Mouse (Mus musculus) neural tube, embryonic 15.5 days (tissue): ENCODE measurements around the gene Nup107. TPM values are rescaled to one million over a fixed set of nuclear protein-coding genes. Genes with fewer than 3 reads are reported as not detected.

Source experiments
- ATAC-seq: fragments of 200-750 bp; cut with Nextera tagmentation; 2 replicates; pipeline ENCODE4 v1.8.0; 2017; ENCODE audit warnings: mild to moderate bottlenecking, moderate TSS enrichment, moderate library complexity; ENCODE audit not compliant: low FRiP score
- H3K27ac ChIP-seq: fragments of 300-500 bp; sonication (generic); replicated peaks from 2 replicates; pipeline ENCODE4 v1.5.1; 2015; ENCODE audit warnings: mild to moderate bottlenecking, inconsistent platforms
- H3K27me3 ChIP-seq: fragments of 300-500 bp; sonication (generic); replicated peaks from 2 replicates; pipeline ENCODE4 v1.6.1; 2015; ENCODE audit warnings: inconsistent platforms
- H3K36me3 ChIP-seq: fragments of 300-500 bp; sonication (generic); 2 replicates; pipeline ENCODE4 v1.6.1; 2015; ENCODE audit warnings: inconsistent platforms
- H3K4me1 ChIP-seq: fragments of 300-500 bp; sonication (generic); 2 replicates; pipeline ENCODE4 v1.6.1; 2015; ENCODE audit warnings: inconsistent platforms
- H3K4me2 ChIP-seq: fragments of 300-500 bp; sonication (generic); 2 replicates; pipeline ENCODE4 v1.6.1; 2015; ENCODE audit warnings: inconsistent platforms, mild to moderate bottlenecking, moderate library complexity
- H3K4me3 ChIP-seq: fragments of 300-500 bp; sonication (generic); replicated peaks from 2 replicates; pipeline ENCODE4 v1.5.1; 2015; ENCODE audit warnings: mild to moderate bottlenecking, inconsistent platforms
- H3K9ac ChIP-seq: fragments of 300-500 bp; sonication (generic); replicated peaks from 2 replicates; pipeline ENCODE4 v1.6.1; 2015; ENCODE audit warnings: mild to moderate bottlenecking, inconsistent platforms
- H3K9me3 ChIP-seq: fragments of 300-500 bp; sonication (generic); replicated peaks from 2 replicates; pipeline ENCODE4 v1.6.1; 2016; ENCODE audit warnings: inconsistent platforms
- WGBS: fragments of 180-500 bp; shearing (Covaris S2); methylation state at CpG from one replicate; pipeline ENCODE4 v1.1.7; 2015; ENCODE audit warnings: mixed read lengths; 5-methylcytosine and 5-hydroxymethylcytosine counted together
- polyA plus RNA-seq: library from polyadenylated mRNA; unstranded; fragments of >200 nt; fragmentation: Nextera tagmentation; extraction: Ambion mirVana; gene quantifications from 2 replicates; pipeline ENCODE4 v1.2.1, GENCODE M21; 2015

Gene Nup107
- polyA plus RNA-seq, 1 experiment from 2014 or later: 28.2 TPM

DNA sequence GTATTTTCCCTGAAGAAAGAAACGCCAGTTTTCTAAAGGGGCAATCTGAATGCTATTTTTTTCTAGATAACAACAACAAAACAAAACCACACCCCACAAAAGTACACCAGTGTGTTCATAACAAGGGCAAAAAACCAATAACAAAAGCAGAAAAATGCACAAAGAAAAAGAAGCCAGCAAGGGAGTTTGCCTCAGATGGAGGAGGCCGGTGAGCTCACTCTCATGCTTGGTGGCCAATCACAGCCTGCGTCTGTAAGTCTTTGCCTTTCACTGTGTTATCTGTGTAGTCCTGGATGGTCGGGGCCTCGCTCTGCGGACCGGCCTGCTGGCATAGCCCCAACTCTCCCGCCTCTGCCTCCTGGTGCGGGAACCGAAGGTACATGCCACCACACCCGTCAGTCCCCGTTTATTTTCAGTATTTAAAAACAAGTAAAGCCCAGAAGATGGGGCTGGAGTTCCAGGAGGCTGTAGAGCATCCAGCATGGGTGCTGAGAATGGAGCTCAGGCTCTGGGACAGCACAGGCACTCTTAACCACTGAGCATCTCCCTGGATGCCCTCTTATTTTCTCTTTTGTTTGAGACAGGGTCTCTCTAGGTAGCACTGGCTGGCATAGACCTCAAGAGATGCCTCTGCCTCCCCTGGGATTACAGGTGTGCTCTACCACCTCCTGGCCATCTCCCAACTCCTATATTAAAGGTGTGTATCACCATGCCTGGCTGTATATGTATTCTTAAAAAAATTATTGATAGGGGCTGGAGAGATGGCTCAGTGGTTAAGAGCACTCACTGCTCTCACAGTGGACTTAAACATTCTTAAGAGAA, 16.0 kb downstream of the Nup107 start:
- 96% methylated on average over 12 of the region's 12 CpGs for WGBS
- Histone ChIP-seq H3K9ac (no peak overlapping the region), H3K27ac (no peak overlapping the region), H3K4me2 (no peak overlapping the region), H3K4me1 (no peaks in the 10 kb centered on the region), H3K36me3 (peaks cover 76% of the 10 kb centered on the region), H3K27me3 (no peaks in the 10 kb centered on the region), H3K9me3 (no peaks in the 10 kb centered on the region), H3K4me3 (no peak overlapping the region)
- ATAC-seq: no peak

DNA sequence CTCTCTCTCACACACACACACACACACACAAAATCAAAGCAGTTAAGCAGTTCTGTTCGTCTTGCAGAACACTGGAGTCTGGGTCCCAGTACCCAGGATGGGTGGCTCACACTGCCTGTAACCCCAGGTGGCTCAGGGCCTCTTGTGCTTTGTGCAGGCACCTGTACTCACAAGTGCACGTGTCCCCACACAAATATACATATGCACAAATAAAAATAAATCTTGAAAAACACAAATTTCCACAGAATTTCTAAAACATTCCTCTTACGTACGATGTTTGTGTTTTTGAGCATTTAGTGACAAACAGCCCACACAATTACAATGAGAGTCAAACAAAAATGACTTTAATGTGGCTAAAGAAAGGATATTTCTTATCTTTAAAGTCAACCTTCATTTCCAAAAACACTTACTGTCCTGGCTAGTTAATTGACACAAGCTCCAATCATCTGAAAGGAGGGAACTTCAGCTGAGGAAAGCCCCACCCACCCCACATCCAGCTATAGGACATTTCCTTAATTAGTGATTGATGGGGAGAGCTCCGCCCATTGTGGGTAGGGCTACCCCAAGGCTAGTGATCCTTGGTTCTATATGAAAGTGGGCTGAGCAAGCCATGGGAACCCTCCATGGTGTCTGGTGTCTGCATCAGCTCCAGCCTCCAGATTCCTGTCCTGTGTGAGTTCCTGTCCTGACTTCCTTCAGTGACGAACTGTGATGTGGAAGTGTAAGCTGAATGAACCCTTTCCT, 16.9 kb downstream of the Nup107 start:
- no peak for ATAC-seq
- no peak overlapping the region for H3K4me3 ChIP-seq
- no peak overlapping the region for H3K27ac ChIP-seq
- 90% methylated on average over 6 of the region's 6 CpGs for WGBS
- H3K4me1 ChIP-seq: no peaks in the 10 kb centered on the region
- no peaks in the 10 kb centered on the region for H3K9me3 ChIP-seq
- H3K27me3 ChIP-seq: no peaks in the 10 kb centered on the region
- H3K9ac ChIP-seq: no peak overlapping the region
- H3K36me3 ChIP-seq: peaks cover 74% of the 10 kb centered on the region
- H3K4me2 ChIP-seq: no peak overlapping the region

DNA sequence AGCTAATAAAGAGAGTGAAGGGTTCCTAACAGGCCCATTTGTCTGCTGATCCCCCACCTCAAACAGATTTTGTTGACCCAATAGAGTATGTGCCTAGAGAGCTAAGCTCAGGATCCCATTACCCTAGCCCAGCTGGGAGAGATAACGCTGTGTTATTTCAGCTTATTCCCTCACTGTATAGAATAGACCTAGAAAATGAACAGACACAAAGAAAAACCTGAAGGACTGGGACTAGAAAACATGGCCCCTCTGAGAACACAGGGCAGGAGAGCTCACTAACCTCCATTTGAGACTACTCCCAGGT, 17.7 kb downstream of the Nup107 start:
- WGBS: 94% methylated on average over 1 of the region's 1 CpGs
- Histone ChIP-seq H3K9me3 (no peaks in the 10 kb centered on the region), H3K27ac (no peak overlapping the region), H3K4me3 (no peak overlapping the region), H3K9ac (no peak overlapping the region), H3K36me3 (peaks cover 77% of the 10 kb centered on the region), H3K4me1 (no peaks in the 10 kb centered on the region), H3K27me3 (no peaks in the 10 kb centered on the region), H3K4me2 (no peak overlapping the region)
- ATAC-seq: no peak

DNA sequence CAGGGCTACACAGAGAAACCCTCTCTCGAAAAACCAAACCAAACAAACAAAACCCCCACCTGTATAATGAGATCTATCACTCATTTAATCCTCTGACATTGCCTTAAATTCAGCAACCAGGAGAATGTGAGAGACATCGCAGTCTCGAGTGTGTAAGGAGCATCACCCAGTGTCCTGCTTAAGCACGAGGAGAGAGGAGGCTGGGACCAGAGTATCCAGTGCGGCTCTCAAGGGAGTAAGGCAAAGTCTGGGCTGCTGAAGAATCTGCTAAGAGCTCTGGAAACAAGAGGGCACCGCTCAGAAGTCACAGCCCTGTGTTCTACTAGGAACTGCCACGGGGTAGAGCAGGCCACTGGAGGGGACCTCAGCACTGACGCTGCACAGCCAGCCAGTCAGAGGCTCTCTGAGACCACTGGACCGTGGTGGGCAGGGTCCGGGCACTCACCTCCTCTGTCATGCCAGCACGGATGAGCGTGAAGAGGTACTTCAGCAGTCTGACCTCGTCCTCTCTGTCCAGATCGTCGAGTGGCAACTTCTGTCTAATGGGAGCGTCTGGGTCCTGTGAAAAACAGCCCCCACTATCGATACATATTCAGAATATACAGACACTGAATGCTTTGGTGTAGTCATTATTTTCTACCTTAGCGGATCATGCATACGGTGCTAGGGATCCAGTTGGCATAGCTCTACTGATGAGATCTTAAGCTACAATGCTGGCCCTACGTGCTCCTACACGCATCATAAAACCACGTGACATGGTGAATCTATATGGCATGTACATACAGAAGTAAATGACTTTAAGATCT, 18.3 kb downstream of the Nup107 start:
- Histone ChIP-seq H3K4me3 (no peak overlapping the region), H3K36me3 (peaks cover 79% of the 10 kb centered on the region), H3K4me2 (no peak overlapping the region), H3K9me3 (no peaks in the 10 kb centered on the region), H3K4me1 (no peaks in the 10 kb centered on the region), H3K27ac (no peak overlapping the region), H3K27me3 (no peaks in the 10 kb centered on the region), H3K9ac (no peak overlapping the region)
- ATAC-seq: no peak
- WGBS: 95% methylated on average over 22 of the region's 22 CpGs

DNA sequence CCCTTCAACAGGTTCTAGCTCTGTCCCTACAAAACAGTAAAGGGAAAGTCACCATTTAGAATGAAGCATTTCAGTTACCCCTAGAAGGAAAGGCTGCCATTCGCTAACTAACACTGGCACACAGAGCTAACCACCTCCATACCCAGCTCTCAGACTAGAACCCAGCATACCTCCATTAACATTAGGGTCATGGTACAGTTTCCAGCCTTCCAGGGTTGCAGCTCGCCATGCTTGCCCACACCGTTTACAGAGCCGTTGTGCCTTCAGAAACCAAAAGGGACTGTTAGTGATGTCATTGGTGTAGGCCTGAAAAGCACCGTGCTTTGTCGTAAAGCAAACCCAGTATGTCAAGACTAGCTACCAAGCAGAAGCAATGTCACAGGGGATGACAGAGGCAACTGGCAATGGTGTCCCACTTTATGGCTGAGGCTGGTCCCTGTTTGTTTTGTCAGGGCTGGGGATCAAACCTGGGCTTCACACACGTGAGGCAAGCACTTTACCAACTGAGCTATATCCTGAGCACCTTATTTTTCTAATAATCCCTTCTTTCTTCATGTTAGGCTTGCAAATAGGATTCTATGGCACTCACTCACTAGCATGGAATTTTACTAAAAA, 19.3 kb downstream of the Nup107 start:
- no peak overlapping the region for H3K4me2 ChIP-seq
- H3K9me3 ChIP-seq: no peaks in the 10 kb centered on the region
- H3K4me1 ChIP-seq: no peaks in the 10 kb centered on the region
- no peak overlapping the region for H3K4me3 ChIP-seq
- peaks cover 73% of the 10 kb centered on the region for H3K36me3 ChIP-seq
- H3K27me3 ChIP-seq: no peaks in the 10 kb centered on the region
- H3K27ac ChIP-seq: no peak overlapping the region
- no peak for ATAC-seq
- WGBS: 95% methylated on average over 7 of the region's 7 CpGs
- no peak overlapping the region for H3K9ac ChIP-seq

DNA sequence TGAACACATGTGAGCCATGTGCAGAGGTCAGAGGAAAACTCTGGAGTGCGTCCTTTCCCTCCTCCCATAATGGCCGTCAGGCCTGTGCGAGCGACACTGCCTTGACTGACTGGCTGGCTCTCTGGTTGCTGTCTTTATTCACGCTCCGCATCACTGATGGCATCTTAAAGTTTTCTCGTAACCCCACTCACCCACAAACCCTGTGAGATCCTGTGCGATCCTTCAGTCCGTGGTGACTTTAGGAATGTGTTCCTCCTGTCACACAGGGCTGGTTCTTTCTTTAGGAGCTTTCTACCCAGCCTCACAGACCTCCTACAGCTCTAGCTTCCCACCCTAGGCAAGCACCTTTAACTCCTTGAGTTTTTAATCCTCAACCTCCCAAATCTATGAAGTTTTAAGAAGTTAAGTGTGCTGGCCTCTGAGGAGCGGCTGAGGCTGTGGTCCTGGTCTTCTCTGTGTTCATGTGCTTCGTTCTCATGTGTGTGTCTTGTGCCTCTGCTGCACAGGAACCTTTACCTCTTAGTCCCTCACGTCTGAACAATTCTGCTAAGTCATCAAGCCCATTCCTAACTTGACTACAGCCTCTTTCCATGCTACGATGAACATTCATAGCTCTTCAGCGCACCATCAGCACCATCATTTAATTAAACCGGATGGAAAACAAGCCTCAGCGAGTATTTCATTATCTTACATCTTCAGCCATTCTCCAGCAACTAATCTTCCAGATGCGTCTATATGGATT, 20.0 kb downstream of the Nup107 start:
- Histone ChIP-seq H3K9me3 (no peaks in the 10 kb centered on the region), H3K4me3 (no peak overlapping the region), H3K36me3 (peaks cover 72% of the 10 kb centered on the region), H3K27ac (no peak overlapping the region), H3K9ac (no peak overlapping the region), H3K4me1 (no peaks in the 10 kb centered on the region), H3K27me3 (no peaks in the 10 kb centered on the region), H3K4me2 (no peak overlapping the region)
- 87% methylated on average over 17 of the region's 17 CpGs for WGBS
- ATAC-seq: no peak

DNA sequence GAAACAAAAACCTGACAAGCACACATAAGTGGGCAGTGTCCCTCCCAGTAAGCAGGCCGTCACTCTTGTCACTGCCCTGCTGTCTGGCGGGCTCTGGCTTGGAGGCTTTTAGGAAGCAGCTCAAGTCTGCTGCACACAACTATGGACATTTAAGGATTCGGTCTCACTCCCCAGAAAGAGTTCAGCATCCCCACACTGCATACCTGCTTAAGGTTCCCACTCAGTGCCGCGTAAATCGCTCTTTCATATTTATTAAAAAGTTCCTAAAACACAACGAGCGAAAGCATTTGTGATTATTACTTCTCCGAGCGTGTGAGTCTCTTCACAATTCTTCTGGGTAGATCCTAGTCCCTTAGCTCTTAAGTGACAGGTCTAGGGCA, 21.4 kb downstream of the Nup107 start:
- Histone ChIP-seq H3K27ac (no peak overlapping the region), H3K4me3 (no peak overlapping the region), H3K27me3 (no peaks in the 10 kb centered on the region), H3K9ac (no peak overlapping the region), H3K4me1 (no peaks in the 10 kb centered on the region), H3K36me3 (peaks cover 69% of the 10 kb centered on the region), H3K9me3 (no peaks in the 10 kb centered on the region), H3K4me2 (no peak overlapping the region)
- no peak for ATAC-seq
- 96% methylated on average over 10 of the region's 10 CpGs for WGBS

DNA sequence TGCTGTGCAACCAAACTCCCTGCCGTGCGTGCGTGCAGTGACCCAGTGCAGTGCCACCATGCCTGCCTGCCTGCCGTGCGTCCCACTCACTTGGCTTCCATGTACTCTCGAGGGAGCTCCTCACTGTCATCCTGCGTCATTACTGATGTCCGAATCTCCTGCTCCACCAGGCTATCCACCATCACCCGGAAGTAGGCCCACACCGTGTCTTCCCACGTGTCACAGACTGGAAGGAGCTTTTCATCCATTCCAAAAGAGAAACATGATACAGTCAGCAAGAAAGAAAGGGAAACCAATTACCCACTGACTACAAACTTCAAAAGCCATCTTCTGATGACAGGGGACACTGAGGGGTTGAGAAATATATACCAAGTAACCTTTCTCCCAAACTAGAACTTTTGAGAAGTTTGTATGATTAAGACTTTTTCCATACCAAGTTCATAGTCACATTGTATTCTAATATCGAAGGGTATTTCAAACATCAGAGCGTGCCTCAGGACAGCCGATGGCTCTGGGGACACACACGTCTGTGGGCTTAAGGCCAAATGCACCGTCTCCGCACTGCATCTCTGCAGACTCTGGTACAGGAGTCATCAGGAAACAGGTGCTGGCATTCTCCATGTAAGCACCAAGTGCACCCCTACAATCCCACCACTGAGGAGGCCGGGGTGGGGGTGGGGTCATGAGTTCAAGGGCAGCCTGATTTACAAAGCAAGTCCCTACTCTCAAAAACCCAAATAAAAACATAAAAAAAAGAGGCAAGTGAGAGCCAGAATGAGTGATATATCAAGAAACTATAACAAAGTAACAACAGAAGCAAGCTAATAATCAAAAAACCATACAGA, 22.0 kb downstream of the Nup107 start:
- Histone ChIP-seq H3K27me3 (no peaks in the 10 kb centered on the region), H3K4me1 (no peaks in the 10 kb centered on the region), H3K27ac (no peak overlapping the region), H3K36me3 (peaks cover 70% of the 10 kb centered on the region), H3K4me2 (no peak overlapping the region), H3K9me3 (no peaks in the 10 kb centered on the region), H3K4me3 (no peak overlapping the region), H3K9ac (no peak overlapping the region)
- 92% methylated on average over 18 of the region's 18 CpGs for WGBS
- ATAC-seq: no peak

DNA sequence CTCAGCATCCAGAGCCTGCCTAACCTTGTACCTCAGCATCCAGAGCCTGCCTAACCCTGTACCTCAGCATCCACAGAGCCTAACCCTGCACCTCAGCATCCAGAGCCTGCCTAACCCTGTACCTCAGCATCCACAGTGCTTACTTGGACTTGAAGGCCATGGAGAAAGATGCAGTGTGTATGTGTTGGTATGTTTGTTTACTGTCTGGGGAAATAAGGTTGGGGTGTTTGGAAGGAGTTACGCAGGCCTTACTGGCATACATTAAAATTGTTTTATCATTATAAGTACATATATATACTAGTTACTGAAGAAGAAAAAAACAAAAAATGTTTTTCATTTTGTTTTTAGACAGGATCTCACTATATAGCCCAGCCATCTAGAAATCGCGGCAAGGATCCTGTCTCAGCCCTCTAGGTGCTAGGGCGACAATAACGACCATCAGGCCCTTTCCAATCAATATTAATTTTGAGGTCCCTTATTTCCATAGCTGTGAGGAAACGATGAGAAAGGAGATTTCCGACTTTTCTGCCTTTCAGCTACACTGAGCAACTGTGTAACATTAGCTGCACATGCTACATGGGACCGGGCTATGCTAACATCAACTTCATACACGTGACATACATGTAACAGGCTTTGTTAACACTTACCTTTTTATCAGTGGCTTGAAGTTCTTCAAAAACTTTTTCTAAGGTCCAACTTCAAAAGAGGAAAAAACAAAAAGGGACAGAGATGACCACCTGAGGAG, 22.8 kb downstream of the Nup107 start:
- Histone ChIP-seq H3K9ac (no peak overlapping the region), H3K9me3 (no peaks in the 10 kb centered on the region), H3K27me3 (no peaks in the 10 kb centered on the region), H3K4me1 (no peaks in the 10 kb centered on the region), H3K27ac (no peak overlapping the region), H3K4me3 (no peak overlapping the region), H3K36me3 (peaks cover 69% of the 10 kb centered on the region), H3K4me2 (no peak overlapping the region)
- no peak for ATAC-seq
- WGBS: 97% methylated on average over 9 of the region's 9 CpGs

DNA sequence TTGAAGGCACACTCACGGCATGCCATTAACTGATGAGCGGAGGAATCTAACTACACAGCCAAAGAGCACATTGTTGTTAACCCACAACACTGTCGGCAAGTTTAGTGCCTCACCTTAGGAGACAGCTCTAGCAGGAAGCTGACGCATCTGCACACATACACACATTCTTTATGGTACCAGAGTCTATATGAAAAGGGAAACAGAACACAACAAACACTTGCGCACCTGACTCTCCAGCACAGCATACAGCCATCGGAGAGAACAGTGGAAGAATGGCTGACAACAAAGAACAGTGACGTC, 24.4 kb downstream of the Nup107 start:
- Histone ChIP-seq H3K4me3 (no peak overlapping the region), H3K36me3 (peaks cover 67% of the 10 kb centered on the region), H3K9me3 (no peaks in the 10 kb centered on the region), H3K4me2 (no peak overlapping the region), H3K27ac (no peak overlapping the region), H3K4me1 (no peaks in the 10 kb centered on the region), H3K9ac (no peak overlapping the region), H3K27me3 (no peaks in the 10 kb centered on the region)
- ATAC-seq: no peak
- 85% methylated on average over 7 of the region's 7 CpGs for WGBS
